Mouse (Mus musculus) spleen, postnatal 14 days (tissue): ENCODE data around the gene Btbd11.

Experiments
- DNase-seq, 2 experiments: peaks; one replicate each; pipeline ENCODE4 v3.0.0; 2021 to 2022; ENCODE audit warnings: low spot score in 2 of 2

Btbd11 gene

GRCm38 (mm10) chr10:85386605-85387218, at the start of gene Btbd11:
Btbd11 (plus strand) TSS chr10:85386814.
- peak; percentile 33 to 35 for DNase-seq

- no peak for DNase-seq
Observed at GRCm38 (mm10) chr10:85338733-85339132, 47.9 kb upstream of the Btbd11 start.

GRCm38 (mm10) chr10:85341867-85342266, 44.7 kb upstream of the Btbd11 start:
- DNase-seq, result no peak

- DNase-seq, result no peak
Observed at GRCm38 (mm10) chr10:85347171-85347570, 39.4 kb upstream of the Btbd11 start.

- no peak for DNase-seq
Observed at GRCm38 (mm10) chr10:85352505-85352904, 34.1 kb upstream of the Btbd11 start.

GRCm38 (mm10) chr10:85354270-85354669, 32.3 kb upstream of the Btbd11 start:
- no peak for DNase-seq

- DNase-seq, result no peak
Observed at GRCm38 (mm10) chr10:85359501-85360066, 27.0 kb upstream of the Btbd11 start.

GRCm38 (mm10) chr10:85362766-85363442, 23.7 kb upstream of the Btbd11 start:
- DNase-seq, result no peak

- no peak for DNase-seq
Observed at GRCm38 (mm10) chr10:85366876-85367275, 19.7 kb upstream of the Btbd11 start.

GRCm38 (mm10) chr10:85371309-85371708, 15.3 kb upstream of the Btbd11 start:
- DNase-seq, result no peak

- DNase-seq, result no peak
Observed at GRCm38 (mm10) chr10:85372108-85372507, 14.5 kb upstream of the Btbd11 start.

- DNase-seq, result no peak
Observed at GRCm38 (mm10) chr10:85378972-85379371, 7.6 kb upstream of the Btbd11 start.

GRCm38 (mm10) chr10:85382981-85383380, 3.6 kb upstream of the Btbd11 start:
- no peak for DNase-seq

GRCm38 (mm10) chr10:85387219-85388070, 831 bp downstream of the Btbd11 start:
- DNase-seq, result no peak

- no peak for DNase-seq
Observed at GRCm38 (mm10) chr10:85388071-85388750, 1.6 kb downstream of the Btbd11 start.

- DNase-seq, result no peak
Observed at GRCm38 (mm10) chr10:85388751-85389115, 2.1 kb downstream of the Btbd11 start.

- no peak for DNase-seq
Observed at GRCm38 (mm10) chr10:85389286-85390139, 2.9 kb downstream of the Btbd11 start.

- no peak for DNase-seq
Observed at GRCm38 (mm10) chr10:85393016-85393415, 6.4 kb downstream of the Btbd11 start.

- DNase-seq, result no peak
Observed at GRCm38 (mm10) chr10:85394558-85394957, 7.9 kb downstream of the Btbd11 start.

- no peak for DNase-seq
Observed at GRCm38 (mm10) chr10:85411120-85411519, 24.5 kb downstream of the Btbd11 start.
